Mouse (Mus musculus) lung, embryonic 16.5 days (tissue): ENCODE measurements around the gene Scin. TPM values are rescaled to one million over a fixed set of nuclear protein-coding genes. Genes with fewer than 3 reads are reported as not detected.
"Not testable (repeated sequence)": the region's sequence is repeated elsewhere in the genome, so short reads cannot be mapped to it uniquely, and the experiment has no call there.

Experiments
- ATAC-seq: fragments of 200-750 bp; cut with Nextera tagmentation; 2 replicates; pipeline ENCODE4 v1.8.0; 2017; ENCODE audit warnings: low read depth, mild to moderate bottlenecking, moderate library complexity
- H3K27ac ChIP-seq: fragments of 300-500 bp; sonication (generic); 2 replicates; pipeline ENCODE4 v1.5.1; 2014; ENCODE audit warnings: mild to moderate bottlenecking, control low read depth, low read length
- H3K27me3 ChIP-seq: fragments of 300-500 bp; sonication (generic); 2 replicates; pipeline ENCODE4 v1.6.1; 2014; ENCODE audit warnings: low read depth, low read length, mixed read lengths; ENCODE audit not compliant: control insufficient read depth, insufficient read depth
- H3K36me3 ChIP-seq: fragments of 300-500 bp; sonication (generic); 2 replicates; pipeline ENCODE4 v1.6.1; 2014; ENCODE audit warnings: low read length; ENCODE audit not compliant: control insufficient read depth, insufficient read depth
- H3K4me1 ChIP-seq: fragments of 300-500 bp; sonication (generic); replicated peaks from 2 replicates; pipeline ENCODE4 v1.6.1; 2014; ENCODE audit warnings: low read length, mixed read lengths; ENCODE audit not compliant: control insufficient read depth, insufficient read depth
- H3K4me2 ChIP-seq: fragments of 300-500 bp; sonication (generic); 2 replicates; pipeline ENCODE4 v1.6.1; 2014; ENCODE audit warnings: low read depth, low read length, control low read depth
- H3K4me3 ChIP-seq: fragments of 300-500 bp; sonication (generic); 2 replicates; pipeline ENCODE4 v1.5.1; 2014; ENCODE audit warnings: mild to moderate bottlenecking, low read length, control low read depth
- H3K9ac ChIP-seq: fragments of 300-500 bp; sonication (generic); 2 replicates; pipeline ENCODE4 v1.6.1; 2014; ENCODE audit warnings: low read length, control low read depth
- H3K9me3 ChIP-seq: fragments of 300-500 bp; sonication (generic); 2 replicates; pipeline ENCODE4 v1.6.1; 2016; ENCODE audit warnings: low read length; ENCODE audit not compliant: control insufficient read depth
- WGBS: fragments of 180-500 bp; shearing (Covaris S2); extraction: QIAGEN DNeasy Blood & Tissue Kit; methylation state at CpG from one replicate; pipeline ENCODE4 v1.1.7; 2014; 5-methylcytosine and 5-hydroxymethylcytosine counted together
- polyA plus RNA-seq: library from polyadenylated mRNA; unstranded; fragments of >200 nt; fragmentation: Nextera tagmentation; extraction: Ambion mirVana; gene quantifications from 2 replicates; pipeline ENCODE4 v1.2.1, GENCODE M21; 2015

Gene Scin
- 0.69 and 1.3 TPM in 2 replicates for polyA plus RNA-seq

- WGBS: 1% methylated on average over 39 of the region's 39 CpGs
- ATAC-seq: peak; percentile 20; the same call in 1 of the 2 replicates
These were observed at the start of gene Scin for GRCm38 (mm10) chr12:40133573-40134271. TSS of gene Scin (minus strand) at chr12:40134228.

GRCm38 (mm10) chr12:40177089-40177488, 43.1 kb upstream of the Scin start:
- 55% methylated on average over 6 of the region's 6 CpGs for WGBS
- no peak overlapping the region for H3K27ac ChIP-seq
- no peak for ATAC-seq

More at GRCm38 (mm10) chr12:40133573-40134271, at the start of gene Scin:
- Histone ChIP-seq H3K4me2 (peak within 1 kb of the TSS; percentile 89), H3K4me1 (peaks cover 7% of the 10 kb centered on the region), H3K27me3 (peaks cover 18% of the 10 kb centered on the region), H3K4me3 (peak within 1 kb of the TSS; percentile 51), H3K9ac (peak within 1 kb of the TSS; percentile 47; the same call in 1 of the 2 replicates), H3K27ac (no peak within 1 kb of the TSS), H3K9me3 (peaks cover 3% of the 10 kb centered on the region; the same call in 1 of the 2 replicates), H3K36me3 (no peaks in the 10 kb centered on the region)

GRCm38 (mm10) chr12:40176158-40176557, 42.1 kb upstream of the Scin start:
- ATAC-seq: no peak
- H3K27me3 ChIP-seq: no peaks in the 10 kb centered on the region
- no peak overlapping the region for H3K27ac ChIP-seq
- H3K9me3 ChIP-seq: no peaks in the 10 kb centered on the region; the same call in 1 of the 2 replicates
- H3K4me2 ChIP-seq: no peak overlapping the region
- H3K9ac ChIP-seq: no peak overlapping the region
- 68% methylated on average over 2 of the region's 2 CpGs for WGBS
- no peaks in the 10 kb centered on the region for H3K36me3 ChIP-seq
- H3K4me1 ChIP-seq: no peaks in the 10 kb centered on the region
- H3K4me3 ChIP-seq: no peak overlapping the region

More at GRCm38 (mm10) chr12:40177089-40177488, 43.1 kb upstream of the Scin start:
- H3K4me2 ChIP-seq: no peak overlapping the region
- H3K27me3 ChIP-seq: no peaks in the 10 kb centered on the region
- no peaks in the 10 kb centered on the region for H3K36me3 ChIP-seq
- H3K9ac ChIP-seq: no peak overlapping the region
- no peaks in the 10 kb centered on the region; the same call in 1 of the 2 replicates for H3K9me3 ChIP-seq
- H3K4me1 ChIP-seq: no peaks in the 10 kb centered on the region
- H3K4me3 ChIP-seq: no peak overlapping the region

GRCm38 (mm10) chr12:40175171-40175570, 41.1 kb upstream of the Scin start:
- not testable (repeated sequence) for H3K4me1 ChIP-seq, H3K36me3 ChIP-seq, H3K4me3 ChIP-seq, H3K9ac ChIP-seq, H3K27ac ChIP-seq, H3K9me3 ChIP-seq, H3K4me2 ChIP-seq, H3K27me3 ChIP-seq
- ATAC-seq: peak; percentile 45; the same call in 1 of the 2 replicates
- 28% methylated on average over 1 of the region's 1 CpGs for WGBS

GRCm38 (mm10) chr12:40171637-40172036, 37.6 kb upstream of the Scin start:
- H3K4me1 ChIP-seq: no peaks in the 10 kb centered on the region
- H3K9me3 ChIP-seq: no peaks in the 10 kb centered on the region
- no peak overlapping the region for H3K27ac ChIP-seq
- H3K4me3 ChIP-seq: no peak overlapping the region
- H3K36me3 ChIP-seq: no peaks in the 10 kb centered on the region
- H3K27me3 ChIP-seq: no peaks in the 10 kb centered on the region
- no peak for ATAC-seq
- no peak overlapping the region for H3K9ac ChIP-seq
- H3K4me2 ChIP-seq: no peak overlapping the region
- 86% methylated on average over 2 of the region's 2 CpGs for WGBS

GRCm38 (mm10) chr12:40169675-40170074, 35.6 kb upstream of the Scin start:
- H3K4me3 ChIP-seq: no peak overlapping the region
- WGBS: 89% methylated on average over 1 of the region's 1 CpGs

GRCm38 (mm10) chr12:40164621-40165020, 30.6 kb upstream of the Scin start:
- Histone ChIP-seq H3K4me1 (no peaks in the 10 kb centered on the region; the same call in 1 of the 2 replicates), H3K4me2 (no peak overlapping the region), H3K4me3 (no peak overlapping the region), H3K36me3 (no peaks in the 10 kb centered on the region), H3K27me3 (no peaks in the 10 kb centered on the region), H3K27ac (no peak overlapping the region), H3K9ac (no peak overlapping the region), H3K9me3 (no peaks in the 10 kb centered on the region)
- ATAC-seq: peak; percentile 73
- 2% methylated on average over 2 of the region's 2 CpGs for WGBS

More at GRCm38 (mm10) chr12:40169675-40170074, 35.6 kb upstream of the Scin start:
- Histone ChIP-seq H3K4me2 (no peak overlapping the region), H3K9me3 (no peaks in the 10 kb centered on the region), H3K9ac (no peak overlapping the region), H3K4me1 (no peaks in the 10 kb centered on the region), H3K36me3 (no peaks in the 10 kb centered on the region), H3K27me3 (no peaks in the 10 kb centered on the region), H3K27ac (no peak overlapping the region)
- no peak for ATAC-seq

- no peak overlapping the region for H3K4me3 ChIP-seq
- no peak overlapping the region for H3K4me2 ChIP-seq
- no peak for ATAC-seq
- no peaks in the 10 kb centered on the region for H3K36me3 ChIP-seq
- H3K27me3 ChIP-seq: no peaks in the 10 kb centered on the region
- no peak overlapping the region for H3K9ac ChIP-seq
- H3K9me3 ChIP-seq: no peaks in the 10 kb centered on the region
- H3K27ac ChIP-seq: no peak overlapping the region
- H3K4me1 ChIP-seq: no peaks in the 10 kb centered on the region; the same call in 1 of the 2 replicates
- WGBS: 47% methylated on average over 2 of the region's 2 CpGs
These were observed 26.7 kb upstream of the Scin start for GRCm38 (mm10) chr12:40160777-40161176.

GRCm38 (mm10) chr12:40154188-40154587, 20.2 kb upstream of the Scin start:
- no peak overlapping the region for H3K4me3 ChIP-seq
- no peaks in the 10 kb centered on the region for H3K4me1 ChIP-seq
- ATAC-seq: no peak
- H3K4me2 ChIP-seq: no peak overlapping the region
- H3K27ac ChIP-seq: no peak overlapping the region
- no peak overlapping the region for H3K9ac ChIP-seq
- H3K36me3 ChIP-seq: no peaks in the 10 kb centered on the region
- no peaks in the 10 kb centered on the region for H3K9me3 ChIP-seq
- WGBS: 82% methylated on average over 6 of the region's 6 CpGs
- no peaks in the 10 kb centered on the region for H3K27me3 ChIP-seq
